Mouse (Mus musculus) adrenal gland (tissue): ENCODE results near the gene Gsn.

ENCODE experiments used
- intact Hi-C: fragments of 180-260 bp; cut with DNase I; formaldehyde crosslinking; loops from one replicate; pipeline ENCODE4 v1.15.1; 2025

Gene Gsn

DNA sequence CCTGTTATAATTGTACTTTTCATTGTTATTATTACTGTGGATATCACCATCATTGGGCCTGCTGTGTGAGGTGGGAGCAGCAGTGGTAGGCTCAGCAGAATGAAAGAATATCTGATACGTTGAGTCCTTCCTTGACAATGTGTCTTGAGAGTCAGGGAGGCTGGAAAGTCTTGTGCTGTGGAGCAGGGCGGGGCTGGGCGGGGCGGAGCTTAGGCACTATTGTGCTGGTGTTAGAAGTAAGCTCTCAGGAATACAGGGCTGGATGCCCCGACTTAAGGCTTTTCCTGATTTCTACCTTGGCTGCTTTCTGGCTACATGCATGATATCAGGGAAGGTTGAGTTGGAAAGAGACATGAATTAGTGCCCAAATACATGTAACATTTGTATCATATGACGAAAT, 3.4 kb upstream of the Gsn start:
- intact Hi-C loops: no loop called here

DNA sequence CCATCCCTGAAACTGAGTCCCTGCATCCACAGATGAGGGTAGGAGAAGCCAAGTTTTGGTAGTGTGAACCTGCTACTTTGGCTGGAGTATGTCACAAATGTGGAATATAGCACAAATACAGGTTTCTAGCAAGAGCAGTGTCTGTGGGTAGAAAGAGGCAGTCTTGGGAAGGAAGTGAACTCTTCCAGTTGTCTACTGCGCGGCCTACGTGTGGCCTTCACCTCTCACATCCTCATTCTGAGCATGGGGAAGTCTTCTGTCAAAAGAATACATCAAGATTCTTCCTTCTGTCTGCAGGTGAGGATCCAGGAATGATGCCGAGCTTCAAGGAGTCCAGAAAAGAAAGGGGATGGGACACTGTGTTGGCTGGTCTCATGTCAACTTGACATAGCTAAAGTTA, 2.4 kb upstream of the Gsn start:
- intact Hi-C loops: loop anchor here (2.0 kb wide), 1 partner anchor 33 kb away; no protein-coding TSS in a partner anchor

DNA sequence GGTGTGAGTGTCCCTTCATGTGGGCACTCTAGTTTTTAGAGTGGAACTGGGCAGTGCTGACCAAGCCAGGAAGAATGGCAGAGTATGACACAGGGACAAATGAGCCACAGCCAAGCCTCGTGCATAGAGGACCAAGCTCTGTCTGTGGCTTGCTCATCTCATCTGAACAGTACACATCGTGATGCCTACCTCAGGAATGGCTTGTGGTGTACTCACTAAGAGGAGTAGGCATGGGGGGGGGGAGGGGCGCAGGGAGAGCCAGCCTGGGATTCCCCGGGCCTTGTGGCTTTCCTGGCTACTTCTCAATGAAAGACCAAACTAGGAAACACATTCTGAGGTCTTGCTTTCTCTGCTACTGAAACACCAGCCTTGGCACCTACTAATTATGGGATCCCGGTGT, 1.2 kb upstream of the Gsn start:
- intact Hi-C loops: loop anchor here (2.0 kb wide), 1 partner anchor 34 kb away; no protein-coding TSS in a partner anchor

DNA sequence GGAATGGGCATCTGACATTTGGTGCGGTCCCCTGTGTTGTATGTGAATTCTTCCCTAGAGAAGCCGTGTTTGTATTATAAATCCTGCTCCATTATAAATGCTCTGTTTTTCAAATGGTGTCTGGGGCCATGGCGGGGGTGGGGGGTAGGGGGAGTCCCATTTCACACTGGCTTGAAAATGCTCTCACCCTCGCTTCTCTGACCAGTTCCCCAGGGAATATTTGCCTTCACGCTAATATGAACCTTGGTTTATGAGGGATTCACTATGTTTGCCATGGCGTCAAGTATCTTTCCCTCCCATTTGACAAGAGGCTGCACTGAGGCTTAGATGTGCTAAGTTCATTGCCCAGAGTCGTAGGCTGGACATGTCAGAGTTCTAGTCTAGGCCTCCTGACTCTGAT, 718 bp upstream of the Gsn start:
- intact Hi-C loops: loop anchor here (2.0 kb wide), 1 partner anchor 35 kb away; no protein-coding TSS in a partner anchor

DNA sequence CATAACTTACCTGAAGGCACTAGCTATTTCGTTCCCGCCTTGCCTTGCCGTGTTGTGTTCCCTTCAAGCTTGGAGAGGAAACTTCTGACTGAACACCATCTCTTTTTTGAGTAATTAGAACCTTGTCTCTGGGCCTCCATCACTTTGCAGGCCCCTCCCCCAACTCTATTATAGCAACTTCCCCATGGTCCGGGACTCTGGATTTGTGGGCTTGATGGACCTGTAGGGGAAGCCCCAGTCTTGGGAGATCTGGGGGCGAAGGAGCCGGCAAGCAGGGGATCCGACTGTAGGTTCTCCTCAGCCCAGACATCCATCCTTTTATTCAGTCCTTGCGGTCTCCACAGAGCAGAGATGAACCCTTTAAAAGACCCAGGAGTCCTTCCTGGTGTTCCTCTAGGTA, 752 bp downstream of the Gsn start:
- intact Hi-C loops: no loop called here

DNA sequence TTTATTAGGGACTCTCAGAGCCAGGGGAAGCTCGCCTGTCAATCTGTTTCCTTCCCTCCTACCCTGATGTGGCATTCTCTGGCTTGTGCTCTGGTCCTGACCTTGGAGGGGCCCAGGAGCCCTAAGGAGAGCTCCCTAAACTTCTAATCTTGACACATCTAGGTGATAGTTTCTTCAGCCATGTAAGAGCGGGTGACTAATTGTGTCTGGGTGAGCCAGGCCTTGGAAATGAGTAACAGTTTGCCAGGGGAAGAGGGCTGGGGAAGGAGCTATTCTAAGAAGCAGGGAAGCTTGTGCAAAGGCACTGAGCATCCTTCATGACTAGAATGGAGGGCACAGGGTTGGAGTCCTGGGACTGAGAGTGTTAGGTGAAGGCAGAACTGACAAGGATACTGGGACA, 1.7 kb downstream of the Gsn start:
- intact Hi-C loops: no loop called here

DNA sequence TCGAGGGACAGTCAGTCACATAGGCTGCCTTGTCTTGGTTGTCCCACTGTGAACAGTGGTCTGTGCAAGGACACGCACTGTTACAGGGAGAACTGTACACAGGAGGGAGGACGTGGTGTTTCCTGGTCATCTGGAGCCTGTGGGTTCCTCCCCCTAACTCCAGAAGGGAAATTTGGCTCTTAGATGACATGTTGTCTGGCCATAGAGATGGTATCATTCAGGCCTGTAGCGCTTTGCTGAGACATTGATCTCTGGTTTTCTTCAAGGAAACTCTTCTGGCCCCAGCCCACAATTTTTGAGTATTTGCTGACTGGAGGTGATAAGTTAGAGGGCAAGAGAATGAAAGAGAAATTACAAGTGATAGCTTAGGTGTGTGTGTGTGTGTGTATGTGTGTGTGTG, 2.4 kb downstream of the Gsn start:
- intact Hi-C loops: no loop called here

DNA sequence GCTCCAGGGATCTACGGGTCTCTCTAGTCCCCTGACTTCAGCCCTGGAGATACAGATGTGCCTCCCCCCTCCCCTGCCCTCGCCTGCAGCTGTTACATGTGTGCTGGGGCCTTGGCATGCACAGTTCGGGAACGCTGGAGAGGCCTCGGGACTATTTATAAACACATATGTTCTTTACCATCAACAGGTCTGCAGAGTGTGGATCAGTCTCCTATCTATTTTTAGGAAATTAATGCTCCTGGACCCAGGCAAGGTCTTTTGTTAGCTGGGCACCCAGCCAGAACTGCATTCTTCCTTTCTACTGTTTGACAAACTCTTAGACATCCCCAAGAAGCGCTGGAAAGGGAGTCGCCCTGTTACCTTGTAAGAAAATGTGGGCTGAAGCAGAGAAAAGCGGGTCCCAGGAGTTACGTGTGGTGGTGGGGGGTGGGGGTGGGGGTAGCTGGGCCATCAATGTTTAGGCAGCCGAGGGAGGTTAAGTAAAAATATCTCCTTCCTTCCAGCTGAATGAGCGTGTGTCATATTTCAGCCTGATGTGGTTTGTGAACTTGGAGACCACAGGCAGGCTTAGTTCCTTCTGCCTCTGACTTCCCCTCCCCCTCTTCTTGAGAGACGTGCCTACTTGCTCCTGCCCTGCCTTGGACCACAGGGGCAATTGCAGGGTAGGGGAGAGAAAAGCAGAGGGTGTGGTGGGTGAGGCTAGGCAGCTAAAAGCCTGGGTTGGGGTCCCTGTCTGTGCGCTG, 3.3 kb downstream of the Gsn start:
- intact Hi-C loops: no loop called here

DNA sequence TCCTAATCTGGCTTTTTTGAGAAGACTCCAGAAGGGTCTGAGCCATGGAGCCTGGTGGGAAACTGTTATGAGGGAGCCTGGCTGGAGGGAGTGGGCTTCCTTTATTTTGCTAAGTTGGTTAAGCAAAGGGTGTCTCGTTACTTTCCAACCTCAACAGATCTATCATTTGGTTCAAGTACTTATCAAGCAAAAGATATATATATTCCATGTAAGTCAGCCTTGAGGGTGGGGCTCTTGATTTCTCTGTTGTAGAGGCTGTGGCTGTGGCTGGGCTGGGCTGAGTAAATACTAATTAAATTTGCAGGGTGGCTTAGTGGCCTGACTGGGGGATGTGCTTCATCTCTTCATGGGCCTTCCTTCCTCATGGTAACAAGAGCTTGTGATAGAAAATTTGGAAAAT, 4.1 kb downstream of the Gsn start:
- intact Hi-C loops: no loop called here

DNA sequence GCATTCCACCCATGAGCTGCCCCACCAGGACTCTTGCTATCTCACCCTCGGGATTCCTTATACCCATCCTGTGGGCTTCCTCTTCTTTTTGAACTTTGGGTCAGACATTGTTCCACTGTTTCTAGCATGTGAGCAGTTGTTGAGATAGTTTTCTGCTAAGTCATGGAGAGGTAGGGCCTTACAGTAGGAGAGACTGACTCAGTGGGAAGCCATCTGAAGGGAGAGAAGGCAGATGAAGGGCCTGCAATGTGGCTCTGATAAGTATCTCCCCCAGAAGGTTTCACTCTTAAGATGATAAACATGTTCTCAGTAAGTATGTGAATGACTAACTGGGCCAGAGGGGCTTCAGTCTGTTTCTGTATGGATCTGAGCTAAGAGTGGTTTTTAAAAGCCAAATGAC, 7.9 kb downstream of the Gsn start:
- intact Hi-C loops: no loop called here

DNA sequence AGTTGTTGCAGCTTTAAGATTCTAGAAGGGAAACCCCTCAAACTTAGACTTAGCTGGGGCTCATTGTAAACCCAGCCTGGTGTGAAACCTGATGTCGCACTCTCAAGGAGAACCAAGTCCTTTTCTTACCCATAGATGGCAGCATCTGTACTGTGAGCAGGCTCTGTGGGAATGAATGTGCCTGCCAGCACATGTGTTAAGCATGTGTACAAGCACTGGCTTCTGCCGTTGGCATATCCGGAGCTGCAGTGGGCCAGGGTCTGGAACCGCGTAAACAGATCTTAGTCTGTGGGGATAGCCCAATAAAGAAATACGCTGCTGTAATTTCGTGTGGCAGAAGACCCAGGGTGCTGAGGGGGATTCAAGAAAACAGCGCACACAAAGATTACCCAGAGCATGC, 9.1 kb downstream of the Gsn start:
- intact Hi-C loops: no loop called here

DNA sequence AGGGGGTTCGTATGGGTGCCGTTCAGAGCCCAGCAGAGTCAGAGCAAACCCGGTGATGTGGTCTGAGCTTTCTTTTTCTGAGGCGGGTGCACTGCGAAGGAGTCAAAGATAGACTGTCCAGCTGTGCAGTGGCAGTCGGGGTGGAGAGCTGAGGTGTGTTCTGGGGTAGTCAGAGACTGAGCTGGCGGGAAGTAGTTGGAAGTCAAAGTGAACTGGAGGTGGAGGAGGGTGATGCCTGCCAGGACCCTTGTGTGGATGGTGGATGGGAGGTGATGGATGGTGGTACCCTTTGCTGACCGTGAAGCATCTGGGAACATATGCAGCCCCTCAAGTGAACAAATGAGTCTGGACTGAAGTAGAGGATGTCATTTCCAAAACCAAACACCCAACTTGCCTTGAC, 9.6 kb downstream of the Gsn start:
- intact Hi-C loops: no loop called here

DNA sequence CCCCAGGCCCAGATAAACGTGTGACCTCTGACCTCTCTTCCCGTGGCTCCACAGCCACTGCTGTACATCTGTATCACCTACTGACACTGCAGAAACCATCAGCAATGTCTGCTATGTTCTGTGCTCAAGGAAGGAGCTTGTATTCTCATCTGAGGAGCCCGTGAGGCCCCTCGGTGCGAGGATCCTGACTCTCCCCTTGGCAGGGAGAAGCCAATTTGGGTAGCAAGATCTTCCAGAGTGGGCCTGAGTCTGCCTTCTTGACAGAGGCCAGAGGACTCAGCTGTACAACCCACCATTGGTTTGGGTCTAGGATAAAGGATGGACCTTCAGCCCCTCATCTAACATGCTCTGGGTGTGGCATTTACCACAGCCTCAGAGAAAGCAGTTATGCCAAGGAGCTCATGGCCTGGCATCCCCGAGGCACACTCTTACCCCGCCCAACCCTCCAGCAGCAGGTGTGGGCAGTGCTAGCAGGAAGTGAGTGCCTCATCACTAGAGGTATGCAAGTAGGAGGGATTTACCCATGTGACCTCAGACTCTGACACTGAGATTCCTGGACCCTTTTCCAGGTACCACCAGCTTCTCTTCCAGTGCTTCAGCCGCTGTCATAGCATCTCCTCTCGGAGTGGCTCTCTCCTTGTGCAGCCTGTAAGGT, 10.2 kb downstream of the Gsn start:
- intact Hi-C loops: no loop called here

DNA sequence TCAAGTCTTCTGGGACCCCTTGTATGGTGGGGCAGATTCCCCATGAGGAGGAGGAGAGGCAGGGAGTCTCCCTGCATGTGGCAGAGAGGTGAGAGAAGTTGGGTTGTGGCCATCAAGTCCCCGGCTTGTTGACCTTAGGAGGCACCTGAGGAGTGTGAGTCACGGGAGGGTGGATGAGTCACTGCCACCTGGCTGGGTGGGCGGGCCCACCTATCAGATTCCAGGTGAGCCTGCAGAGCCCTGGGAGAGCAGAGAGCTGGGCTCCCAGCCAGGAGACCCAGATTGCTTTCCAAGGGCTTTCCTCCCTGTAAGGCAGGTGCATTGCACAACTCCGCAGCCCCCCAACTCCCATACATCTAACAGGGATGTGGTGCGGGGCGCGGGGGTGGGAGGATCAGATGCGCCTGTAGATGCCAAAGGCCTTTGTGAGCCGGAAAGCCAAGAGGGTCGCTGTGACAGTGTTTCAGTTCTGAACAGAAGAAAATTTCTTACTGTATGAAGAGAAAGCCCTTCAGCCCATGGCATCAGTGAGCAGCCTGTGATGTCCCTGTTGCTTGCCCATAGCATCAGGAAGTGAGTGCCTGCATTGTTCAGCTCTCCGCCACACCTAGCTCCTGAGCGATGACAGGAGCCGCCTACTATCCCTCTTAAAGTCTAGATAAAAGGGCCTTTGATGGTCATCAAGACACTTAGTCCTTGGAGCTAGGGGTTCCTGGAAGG, 11.1 kb downstream of the Gsn start:
- intact Hi-C loops: no loop called here

DNA sequence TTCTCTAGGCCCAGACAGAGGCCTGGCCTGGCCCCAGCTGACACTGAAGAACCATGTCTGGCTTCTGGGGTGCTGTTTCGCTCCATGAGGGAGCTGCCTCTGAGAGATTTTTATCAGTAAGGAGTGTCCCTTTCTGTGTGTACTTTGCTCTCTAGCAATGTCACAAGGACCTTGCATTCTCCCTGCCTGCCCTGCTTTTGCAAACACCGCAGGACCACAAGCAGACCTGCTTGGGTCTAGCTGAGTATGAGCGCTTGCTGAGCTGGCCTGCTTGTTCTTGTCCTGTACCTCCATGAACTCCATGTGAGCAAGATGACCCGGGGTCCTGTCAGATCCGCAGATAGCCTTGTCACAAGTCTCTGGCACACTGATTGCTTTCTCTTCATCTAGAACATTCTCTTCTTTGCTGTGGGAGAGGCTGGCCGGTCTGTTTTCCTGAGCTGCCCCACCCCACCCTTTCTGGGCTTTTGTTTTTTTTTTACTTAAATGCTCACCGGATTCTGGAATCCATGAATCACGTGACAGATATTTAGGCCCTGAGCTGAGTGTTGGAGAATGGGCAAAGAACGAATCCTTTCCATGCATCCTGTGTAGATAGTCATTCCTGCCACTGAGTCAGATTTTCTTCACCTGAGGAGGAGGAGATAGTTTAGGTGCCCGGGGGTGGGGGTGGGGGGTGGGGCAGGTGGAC, 11.8 kb downstream of the Gsn start:
- intact Hi-C loops: no loop called here

DNA sequence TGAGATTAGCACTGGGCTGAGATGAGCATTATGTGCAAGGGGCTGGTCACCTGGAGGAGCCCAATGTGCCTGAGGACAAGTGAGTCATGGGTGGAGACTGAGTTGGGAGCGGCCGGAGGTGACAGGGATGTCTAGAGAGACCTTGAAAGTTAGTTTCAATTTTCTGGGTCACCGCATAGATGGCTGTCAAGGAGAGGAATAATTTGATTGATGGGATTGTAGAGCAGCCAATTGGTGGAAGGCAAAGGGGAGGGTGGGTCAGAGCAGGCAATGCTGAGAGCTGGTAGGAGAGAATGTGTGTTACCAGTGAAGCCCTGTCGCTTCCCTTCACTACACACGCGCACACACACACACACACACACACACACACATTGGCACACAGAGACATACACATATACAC, 13.0 kb downstream of the Gsn start:
- intact Hi-C loops: loop anchor here (1.0 kb wide), 1 partner anchor 55 kb away; no protein-coding TSS in a partner anchor

DNA sequence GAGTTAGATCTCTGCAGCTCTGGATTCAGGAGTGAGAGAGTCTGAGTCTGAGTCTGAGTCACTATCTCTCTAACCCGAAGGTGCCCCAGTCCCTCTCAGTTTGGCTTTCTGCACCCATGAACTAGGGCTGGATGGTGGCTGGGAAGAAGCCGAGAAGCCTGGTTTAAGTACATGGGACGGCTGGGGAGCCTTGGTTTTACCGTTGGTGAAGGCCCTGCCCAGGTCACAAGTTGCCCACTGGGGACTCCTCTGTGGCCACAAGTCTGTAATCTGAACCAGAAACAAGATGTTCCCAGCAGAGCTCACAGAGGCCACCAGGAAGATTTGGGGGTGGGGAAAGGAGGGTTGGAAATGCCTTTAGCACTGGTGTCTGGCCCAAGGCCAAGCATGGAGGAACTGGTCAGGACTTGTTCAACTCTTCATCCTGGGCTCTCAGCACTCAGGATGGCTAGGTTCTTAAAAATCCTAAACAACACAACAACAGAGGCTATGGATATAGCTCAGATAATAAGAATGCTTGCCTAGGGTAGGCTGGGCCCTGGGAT, 13.6 kb downstream of the Gsn start:
- intact Hi-C loops: loop anchor here (1.0 kb wide), 1 partner anchor 55 kb away; no protein-coding TSS in a partner anchor

DNA sequence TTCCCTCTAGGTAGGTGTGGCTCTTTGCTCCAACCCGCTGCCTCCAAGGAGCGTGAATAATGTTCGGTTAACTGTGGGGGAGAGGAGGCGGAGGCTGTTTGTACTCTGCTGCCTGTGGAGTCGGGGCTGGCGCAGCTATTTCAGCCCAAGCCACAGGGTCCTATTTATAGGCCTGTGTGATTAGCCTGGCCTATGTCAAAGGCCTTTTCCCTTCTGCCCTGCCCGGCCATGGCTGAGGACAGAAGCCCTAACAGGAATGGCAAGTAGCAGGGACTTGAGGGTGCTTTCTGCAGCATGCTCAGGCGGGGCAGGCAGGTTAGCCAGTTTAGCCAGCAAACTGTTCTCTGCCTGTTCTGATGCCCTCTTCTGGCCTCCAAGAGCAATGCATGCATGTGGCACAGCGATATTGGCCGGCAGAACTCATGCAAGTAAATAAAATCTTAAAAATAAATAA, 14.4 kb downstream of the Gsn start:
- intact Hi-C loops: no loop called here

DNA sequence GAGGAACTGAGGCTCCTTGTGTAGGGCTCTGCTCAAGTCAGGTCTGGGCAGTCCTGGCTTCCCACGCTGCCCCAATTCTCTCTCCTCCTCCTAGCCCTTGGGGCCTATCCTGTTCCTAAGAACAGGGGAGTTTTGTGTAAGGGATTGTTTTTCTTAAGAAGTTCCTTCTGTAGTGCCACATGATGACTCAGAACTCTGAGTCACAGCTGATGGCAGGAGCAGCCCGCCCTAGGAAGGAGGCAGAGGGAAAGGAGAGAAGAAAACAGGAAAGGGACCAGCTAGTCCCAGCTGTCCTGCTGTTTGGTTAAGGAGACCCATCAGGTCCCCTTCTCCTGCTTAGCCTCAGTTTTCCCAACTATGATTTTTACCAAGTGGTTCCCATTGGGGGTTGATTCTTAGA, 15.6 kb downstream of the Gsn start:
- intact Hi-C loops: no loop called here

DNA sequence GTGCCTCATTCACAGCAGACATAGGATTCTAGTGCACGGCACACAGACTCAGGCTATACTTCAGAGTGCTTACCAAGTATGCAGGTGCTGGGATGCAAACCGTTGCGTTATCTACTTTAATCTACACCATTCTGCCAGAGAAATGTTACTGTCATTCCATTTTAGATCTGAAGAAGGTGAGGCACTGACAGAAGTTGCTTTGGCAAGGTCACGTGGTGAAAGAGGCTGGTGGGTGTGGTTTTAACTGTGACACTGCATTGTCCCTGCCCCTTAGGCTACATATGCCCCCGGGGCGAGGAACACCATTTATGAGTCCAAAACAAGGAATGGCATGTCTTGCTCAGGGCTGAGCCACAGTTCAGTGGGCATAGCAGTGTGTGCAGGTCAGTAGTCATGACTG, 16.7 kb downstream of the Gsn start:
- intact Hi-C loops: no loop called here

DNA sequence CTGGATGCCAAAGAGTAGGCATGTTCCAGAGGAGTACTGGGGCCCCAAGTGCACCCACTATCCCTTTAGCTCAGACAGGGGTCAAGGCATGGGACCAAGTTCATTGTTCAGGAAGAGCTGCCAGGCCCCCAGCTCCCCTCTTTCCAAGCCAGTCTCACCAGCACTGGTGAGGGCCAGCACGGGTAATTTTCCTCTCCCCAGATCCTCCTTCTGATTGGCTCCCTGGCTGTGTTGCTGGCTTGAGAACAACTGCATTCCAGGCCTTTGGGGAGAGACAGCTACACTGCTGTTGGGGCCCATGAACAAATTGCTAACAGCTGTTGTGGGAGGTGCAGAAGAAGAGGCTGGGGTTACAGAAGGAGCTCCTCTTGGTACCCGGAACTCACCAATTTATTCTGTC, 17.4 kb downstream of the Gsn start:
- intact Hi-C loops: no loop called here
